Mouse (Mus musculus) right cerebral cortex, adult 18-20 months (tissue): ENCODE measurements around the gene Gabpa.

Experiments used
- DNase-seq: peaks from one replicate; pipeline ENCODE4 v3.0.0; 2022; ENCODE audit warnings: mixed read lengths

The Gabpa gene

GRCm38 (mm10) chr16:84873805-84874204 is 39.1 kb downstream of the Gabpa start:
- no peak for DNase-seq

GRCm38 (mm10) chr16:84875012-84875717 is 40.4 kb downstream of the Gabpa start:
- DNase-seq, result peak; percentile 62

- DNase-seq, result peak; percentile 54
Observed at GRCm38 (mm10) chr16:84875718-84876035, 41.0 kb downstream of the Gabpa start.

- peak; percentile 9 for DNase-seq
Observed at GRCm38 (mm10) chr16:84876082-84876481, 41.4 kb downstream of the Gabpa start.

GRCm38 (mm10) chr16:84879146-84879545 is 44.4 kb downstream of the Gabpa start:
- peak; percentile 62 for DNase-seq

- no peak for DNase-seq
Observed at GRCm38 (mm10) chr16:84881168-84881567, 46.4 kb downstream of the Gabpa start.

GRCm38 (mm10) chr16:84881754-84882321 is 47.1 kb downstream of the Gabpa start:
- no peak for DNase-seq

- no peak for DNase-seq
Observed at GRCm38 (mm10) chr16:84884572-84884971, 49.8 kb downstream of the Gabpa start.

- no peak for DNase-seq
Observed at GRCm38 (mm10) chr16:84902995-84903394, 68.3 kb downstream of the Gabpa start.

- no peak for DNase-seq
Observed at GRCm38 (mm10) chr16:84911477-84912165, 76.9 kb downstream of the Gabpa start.
